Mouse (Mus musculus): Measurements from ENCODE around the gene Rad21l.
A peak's percentile ranks its signal among the peaks of the same experiment; 100 is the strongest.

Rad21l gene

GRCm38 (mm10) chr2:151668433-151668832 is at the start of gene Rad21l:
Rad21l (minus strand) TSS chr2:151668533.
- DNase-seq (ENCODE audit: low spot score in 2 of 2) = no peak

DNA sequence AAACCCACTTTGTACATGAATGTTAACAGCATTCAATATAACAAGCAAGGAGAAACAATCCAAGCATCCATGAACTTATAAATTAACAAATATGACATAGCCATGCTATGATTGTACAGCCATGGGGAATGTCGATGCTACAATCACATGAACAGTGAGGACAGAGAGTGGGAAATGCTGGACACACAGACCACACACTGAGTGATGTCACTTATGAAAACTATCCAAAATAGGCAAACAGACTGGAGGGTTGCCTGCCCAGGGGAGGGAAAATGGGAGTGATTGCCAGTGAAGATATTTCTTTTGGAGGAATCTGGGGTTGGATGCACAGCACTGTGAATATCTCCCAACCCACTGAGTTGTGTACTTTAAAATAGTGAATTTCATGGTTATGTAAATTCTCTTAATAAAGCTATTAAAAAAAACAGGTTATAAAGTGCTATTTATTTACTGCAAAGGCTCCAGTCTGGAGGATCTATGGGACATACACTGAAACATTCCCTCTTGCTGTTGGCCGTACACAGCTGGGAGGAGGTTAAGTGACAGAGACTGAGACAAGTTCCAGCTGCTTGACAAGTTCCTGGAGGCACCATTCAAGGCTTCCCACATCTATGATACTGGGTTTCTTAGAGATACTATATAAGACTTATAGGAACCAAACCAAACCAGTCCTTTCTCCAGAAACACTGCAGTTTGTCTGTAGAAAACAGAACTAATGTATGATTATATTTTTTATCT is 48.2 kb upstream of the Rad21l start:
- no peak for DNase-seq (ENCODE audit: low spot score in 2 of 2)

DNA sequence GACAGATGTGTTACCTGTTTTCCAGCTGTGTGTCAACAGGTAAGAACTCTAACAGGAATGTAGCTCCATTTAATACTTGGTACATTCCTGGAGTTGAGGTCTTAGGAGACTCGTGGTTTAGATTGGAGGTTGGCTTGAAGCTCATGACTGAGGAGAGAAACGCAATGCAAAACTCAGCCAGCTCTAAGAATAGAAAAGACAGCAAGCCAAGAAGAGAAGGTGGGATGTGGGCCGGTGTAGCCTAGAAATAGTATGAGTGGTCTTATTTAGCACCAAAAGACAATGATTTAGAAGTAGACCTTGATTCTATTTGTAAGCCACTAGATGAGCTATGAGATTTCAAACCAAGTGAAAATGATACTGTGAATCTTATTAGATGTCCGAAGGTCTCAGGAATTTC is 47.2 kb upstream of the Rad21l start:
- DNase-seq (ENCODE audit: low spot score in 2 of 2) = no peak

GRCm38 (mm10) chr2:151712647-151713046 is 44.3 kb upstream of the Rad21l start:
- no peak for DNase-seq (ENCODE audit: low spot score in 2 of 2)

DNA sequence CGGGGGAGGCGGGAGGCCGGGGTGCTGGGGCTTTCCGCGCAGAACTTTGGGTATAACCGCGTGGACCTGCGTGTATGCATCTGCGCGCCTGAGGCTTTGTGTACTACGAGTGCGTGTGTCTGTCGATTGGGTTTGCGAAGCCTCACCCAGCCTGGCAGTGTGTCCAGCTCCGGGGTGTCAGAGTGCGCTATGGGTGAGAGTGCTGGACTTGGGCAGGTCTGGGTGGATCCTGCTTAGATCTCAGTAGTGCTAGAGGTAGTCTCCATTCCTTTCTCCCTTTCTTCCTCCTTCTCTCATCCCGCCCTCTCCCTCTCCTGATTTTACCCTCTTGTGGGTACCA is 34.5 kb upstream of the Rad21l start:
- no peak for DNase-seq (ENCODE audit: low spot score in 2 of 2)

- peak in 1 of 2 experiments; percentile 40 for DNase-seq (ENCODE audit: low spot score in 2 of 2)
Measured at GRCm38 (mm10) chr2:151702146-151702850, 34.0 kb upstream of the Rad21l start.

DNA sequence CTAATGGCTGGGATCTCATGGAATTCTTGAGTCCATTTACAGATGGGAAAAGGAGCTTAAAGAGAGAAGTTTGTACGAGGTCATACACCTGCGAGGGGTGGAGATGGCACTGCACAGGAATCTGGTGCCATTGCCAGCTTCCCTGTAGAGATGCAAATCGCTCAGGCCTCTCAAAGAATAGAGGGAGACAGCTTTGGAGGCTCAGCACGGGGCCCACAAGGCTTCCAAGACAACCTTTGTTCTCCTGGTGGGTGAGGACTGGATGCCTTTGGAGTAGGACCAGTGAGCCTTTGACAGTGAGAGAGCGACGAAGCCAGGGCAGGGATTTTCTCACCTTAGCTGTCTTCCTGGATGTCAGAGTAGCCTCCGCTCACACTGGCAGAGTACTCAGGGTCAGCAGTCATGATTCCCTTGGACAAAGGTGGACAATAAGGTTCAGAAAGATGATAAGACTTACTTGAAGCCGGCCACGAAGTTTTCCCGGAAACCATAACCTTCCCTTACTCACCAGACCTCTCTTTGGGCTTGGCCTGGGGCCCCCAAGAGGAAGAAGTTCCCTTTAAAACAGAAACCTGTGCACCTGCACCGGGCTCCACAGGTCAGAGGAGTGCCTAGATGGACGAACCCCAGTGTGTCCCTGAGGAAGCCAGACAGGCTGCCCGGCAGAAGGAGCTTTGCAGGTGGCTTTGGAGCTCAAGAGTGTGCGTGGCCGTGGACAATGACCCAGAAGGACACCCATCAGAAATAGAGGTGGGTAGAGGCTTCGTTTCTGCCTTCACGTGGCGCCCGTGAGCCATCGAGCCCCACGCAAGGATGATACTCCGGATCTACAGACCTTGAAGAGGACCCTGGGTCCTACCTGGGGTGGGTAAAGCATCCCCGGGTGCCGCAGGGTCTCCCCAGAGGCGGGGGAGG is 33.2 kb upstream of the Rad21l start, which contains the start of gene Tmem74b:
Gene Tmem74b, plus strand, starts transcription at position 778 of the 915 bp plus-strand sequence.
- no peak for DNase-seq (ENCODE audit: low spot score in 2 of 2)

- DNase-seq (ENCODE audit: low spot score in 2 of 2) = no peak
Measured at GRCm38 (mm10) chr2:151682976-151683375, 14.6 kb upstream of the Rad21l start.

DNA sequence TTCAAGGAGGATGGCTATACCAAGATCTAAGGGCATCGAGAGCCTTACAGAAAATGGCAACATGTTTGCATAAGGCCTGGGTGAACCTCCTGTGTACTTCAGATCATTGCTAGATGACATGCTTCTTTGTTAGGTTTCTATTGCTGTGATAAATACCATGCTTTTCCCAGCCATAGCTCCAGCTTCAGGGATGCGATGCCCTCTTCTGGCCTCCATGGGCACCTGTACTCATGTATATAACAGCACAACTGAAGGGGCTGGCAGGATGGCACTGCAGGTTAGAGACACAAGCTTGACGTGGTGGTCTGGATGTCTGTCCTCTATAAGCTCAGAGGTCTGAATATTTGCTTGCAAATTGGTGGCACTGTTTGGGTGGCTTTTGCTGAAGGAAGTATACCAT is 14.0 kb upstream of the Rad21l start:
- peak in 1 of 2 experiments; percentile 18 for DNase-seq (ENCODE audit: low spot score in 2 of 2)

DNA sequence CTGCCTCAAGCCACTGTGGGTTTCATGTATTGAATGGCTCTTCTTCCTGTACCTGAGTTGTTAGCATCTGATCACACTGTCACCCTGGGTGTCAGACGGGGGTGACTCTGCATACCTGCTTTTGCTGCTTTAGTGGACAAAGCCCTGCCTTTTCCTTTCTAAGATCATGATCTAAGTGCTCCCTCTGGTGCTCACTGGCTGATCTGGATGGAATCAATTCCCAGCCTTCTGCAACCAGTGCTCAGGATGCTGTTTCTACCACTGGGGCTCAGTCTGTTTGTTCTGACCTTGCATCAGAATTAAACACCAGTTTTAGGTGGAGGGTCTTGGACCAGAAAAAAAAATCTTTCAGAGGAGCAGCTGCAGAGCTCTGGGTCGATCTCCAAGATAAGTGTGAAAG is 7.9 kb upstream of the Rad21l start:
- no peak for DNase-seq (ENCODE audit: low spot score in 2 of 2)

GRCm38 (mm10) chr2:151670968-151671329 is 2.6 kb upstream of the Rad21l start:
- DNase-seq (ENCODE audit: low spot score in 2 of 2) = no peak

DNA sequence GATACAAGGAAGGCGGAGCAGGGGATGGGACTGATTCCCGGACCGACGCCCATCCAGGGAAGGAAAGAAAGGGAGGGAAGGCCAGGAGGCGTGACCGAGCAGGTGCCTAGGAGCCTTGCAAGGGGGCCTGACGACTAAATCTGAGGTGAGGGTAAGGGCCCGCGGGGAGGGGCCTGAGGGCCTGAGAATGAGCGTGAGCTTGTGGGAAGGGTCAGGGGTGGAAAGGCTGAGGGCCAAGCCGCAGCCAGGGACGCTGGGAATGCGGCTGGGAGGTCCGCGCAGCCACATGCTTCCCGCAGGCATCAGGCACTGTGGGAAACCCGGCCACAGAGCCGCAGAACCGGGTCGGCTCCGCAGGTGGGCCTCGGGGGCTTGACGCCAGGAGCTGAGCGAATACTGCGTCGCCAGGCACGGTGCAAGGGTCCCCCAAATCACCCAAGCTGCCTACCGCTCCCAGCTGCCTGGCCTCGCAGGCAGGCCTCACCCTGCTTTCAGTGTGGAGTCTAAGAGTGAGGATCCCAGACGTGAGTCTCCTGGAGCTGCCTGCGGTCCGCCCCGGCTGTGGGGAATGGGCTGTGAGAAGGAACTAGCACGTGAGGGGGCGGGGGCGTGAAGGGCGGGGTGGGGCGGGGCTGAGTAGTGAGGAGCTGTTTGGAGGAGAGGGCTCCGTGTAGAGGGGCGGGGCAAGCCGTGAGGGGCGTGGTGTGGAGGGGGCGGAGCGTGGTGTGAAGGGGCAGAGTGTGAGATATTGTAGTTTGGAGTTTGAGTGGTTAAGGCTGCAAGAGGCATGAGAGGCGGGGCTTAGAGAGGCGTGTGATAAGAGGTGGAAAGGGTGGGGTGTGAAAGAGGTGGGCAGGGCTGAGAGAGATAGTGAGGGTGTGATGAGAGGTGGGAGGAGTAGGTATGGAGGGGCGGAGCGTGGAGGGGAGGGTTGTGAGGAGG is 2.0 kb upstream of the Rad21l start:
- no peak for DNase-seq (ENCODE audit: low spot score in 2 of 2)

DNA sequence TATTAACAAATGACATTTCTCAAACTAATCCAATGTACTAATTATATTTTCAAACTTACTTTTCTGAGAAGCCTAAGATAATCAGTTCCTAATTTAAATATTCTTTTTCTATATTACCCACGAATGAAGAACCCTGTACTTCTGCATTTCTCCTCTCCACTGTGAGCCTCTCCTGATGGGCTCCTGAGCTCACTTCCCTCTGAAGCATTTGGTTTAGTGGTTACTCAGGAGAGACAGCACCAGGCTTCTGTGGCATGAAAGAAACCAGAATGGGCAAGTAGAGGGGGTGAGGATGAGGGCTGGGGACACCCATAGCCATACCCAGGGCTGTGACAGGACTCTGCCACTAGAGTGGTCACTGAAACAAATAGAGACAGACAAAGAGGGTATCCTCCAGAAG is 16.3 kb downstream of the Rad21l start:
- DNase-seq (ENCODE audit: low spot score in 2 of 2) = no peak

- DNase-seq (ENCODE audit: low spot score in 2 of 2) = no peak
Measured at GRCm38 (mm10) chr2:151636015-151636402, 32.3 kb downstream of the Rad21l start.

DNA sequence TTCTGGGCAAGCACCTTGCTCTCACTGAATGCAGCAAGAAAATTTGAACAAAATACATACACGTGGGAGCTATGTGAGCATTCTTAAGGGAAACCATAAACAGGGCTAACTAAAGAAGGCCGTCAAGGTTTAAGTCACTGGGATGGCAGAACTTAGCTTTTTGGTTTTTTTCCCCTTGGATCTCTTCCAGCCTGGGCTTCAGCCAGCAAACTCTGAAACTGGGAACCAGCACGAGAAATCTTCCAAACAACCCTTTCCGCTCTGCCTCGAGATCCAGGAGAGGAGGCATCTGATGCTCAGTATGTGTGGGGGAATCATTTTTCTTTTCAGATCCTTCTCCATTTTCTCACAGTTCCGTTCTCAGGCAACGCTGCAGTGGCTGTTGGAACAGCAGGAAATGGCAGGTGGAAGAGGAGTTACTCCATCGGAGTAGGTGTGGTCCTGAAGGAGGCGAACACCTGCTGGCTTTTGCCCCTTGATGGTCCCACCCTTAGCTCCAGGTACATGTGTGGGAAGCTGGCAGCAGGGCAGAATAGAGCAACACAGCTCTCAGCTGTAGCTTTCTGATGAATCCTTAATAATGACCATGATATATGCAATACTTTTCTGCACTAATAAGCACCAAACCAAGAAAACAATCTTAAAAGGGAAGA is 32.8 kb downstream of the Rad21l start:
- DNase-seq (ENCODE audit: low spot score in 2 of 2) = no peak

DNA sequence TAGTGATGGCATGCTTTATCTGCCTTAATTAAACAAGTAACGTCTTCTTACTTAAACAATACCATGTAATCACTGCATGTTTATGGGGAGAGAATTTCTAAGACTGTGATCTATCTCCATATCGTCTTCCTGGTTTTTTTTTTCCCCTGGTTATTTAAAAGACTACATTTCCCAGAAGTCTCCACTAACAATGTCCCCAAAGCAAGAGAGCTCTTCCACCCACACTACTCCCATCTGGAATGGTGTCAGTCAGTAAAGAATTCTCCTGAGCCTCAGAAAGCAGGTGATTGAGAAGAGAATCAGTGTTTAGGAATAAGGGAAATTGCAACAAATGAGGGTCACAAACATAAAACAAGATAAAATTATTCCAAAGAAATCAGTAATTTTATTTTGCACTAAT is 33.4 kb downstream of the Rad21l start:
- no peak for DNase-seq (ENCODE audit: low spot score in 2 of 2)

DNA sequence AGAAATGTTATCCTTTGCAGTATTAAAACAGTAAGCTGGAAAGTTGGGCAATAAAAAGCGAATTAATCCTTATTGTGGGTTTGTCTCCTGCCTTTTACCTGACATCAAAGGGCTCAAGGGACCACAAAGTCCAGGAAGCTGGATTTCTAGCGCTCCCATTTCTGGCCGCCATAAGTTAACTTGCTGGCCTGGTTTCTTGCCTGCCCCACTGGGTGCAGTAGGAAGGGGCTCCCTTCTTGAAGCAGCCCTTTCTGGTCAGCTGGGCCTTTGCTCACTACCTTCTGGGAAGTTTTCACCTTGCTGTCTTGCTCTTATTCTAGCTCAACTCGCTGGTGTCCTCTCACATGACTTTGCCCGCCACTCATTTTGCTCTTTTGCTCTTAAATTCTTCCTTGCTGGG is 35.4 kb downstream of the Rad21l start:
- no peak for DNase-seq (ENCODE audit: low spot score in 2 of 2)

DNA sequence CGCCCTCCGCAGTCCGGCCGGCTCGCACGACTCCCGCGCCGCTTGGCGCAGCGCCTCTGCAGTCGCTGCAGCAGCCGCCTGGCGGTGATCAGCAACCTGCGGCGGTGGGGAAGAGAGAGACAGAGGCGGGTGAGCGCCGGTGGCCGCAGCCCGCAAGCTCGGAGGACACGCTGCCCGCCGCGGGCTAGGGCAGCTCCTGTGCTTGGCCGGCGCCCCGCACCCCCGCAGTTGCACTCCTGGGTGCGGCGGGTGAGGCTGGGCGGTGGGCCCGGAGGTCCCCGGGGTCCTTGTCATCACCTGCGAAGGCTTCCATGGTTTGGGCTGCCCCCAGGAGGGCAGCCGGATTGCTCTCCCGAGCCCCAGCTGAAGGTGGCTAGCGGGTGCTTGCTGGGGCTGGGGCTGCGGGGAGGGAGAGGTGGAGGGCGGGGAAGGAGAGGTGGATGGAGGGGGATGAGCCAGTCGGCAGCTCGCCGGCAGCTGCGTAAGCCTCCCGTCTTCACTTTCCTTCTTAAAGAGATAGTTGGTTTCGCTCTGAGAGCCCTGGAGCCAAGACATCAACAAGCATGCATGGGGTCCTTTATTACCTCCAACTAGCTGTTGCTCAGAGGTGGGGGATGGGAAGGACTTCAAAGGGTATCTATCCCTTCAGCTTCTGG is 36.0 kb downstream of the Rad21l start, which contains the start of gene Snph:
Gene Snph, minus strand, starts transcription at position 435 of the 656 bp plus-strand sequence.
- peak; percentile 69 to 72 for DNase-seq (ENCODE audit: low spot score in 2 of 2)

DNA sequence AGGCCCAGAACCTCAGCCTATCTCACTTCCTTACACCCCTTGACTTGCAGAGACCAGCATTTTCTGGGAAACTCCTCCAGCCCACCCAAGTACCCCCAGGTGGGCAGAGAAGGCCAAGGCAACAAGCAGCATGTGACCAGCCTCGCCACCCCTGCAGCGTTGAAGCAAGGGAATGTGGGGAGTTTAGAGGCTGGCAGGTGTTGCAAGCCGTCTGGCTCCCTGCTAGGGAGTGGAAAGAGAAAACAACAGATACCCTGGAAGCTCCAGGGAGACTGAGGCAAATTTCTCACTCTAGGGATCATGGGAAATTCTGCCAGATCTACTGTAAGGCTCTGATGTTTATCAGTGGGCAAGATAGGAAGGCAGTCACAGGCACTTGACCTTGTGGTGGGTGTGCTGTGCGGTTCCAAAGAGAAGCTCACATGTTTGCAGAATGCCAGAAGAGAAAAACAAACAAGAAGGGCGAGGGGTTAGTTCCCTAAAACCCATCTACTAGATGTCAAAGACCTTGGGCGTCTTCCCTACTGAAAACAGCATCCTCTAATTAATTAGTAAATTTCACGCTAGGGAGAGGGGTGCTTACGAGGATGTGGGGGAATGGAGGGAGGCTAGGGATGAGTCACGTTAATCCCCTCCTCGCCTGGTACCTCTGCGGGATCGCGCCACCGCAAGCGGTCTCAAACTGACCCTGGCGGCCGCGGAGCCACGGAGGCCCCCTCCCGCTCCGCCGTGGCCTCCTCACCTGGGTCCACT is 36.8 kb downstream of the Rad21l start:
- DNase-seq (ENCODE audit: low spot score in 2 of 2) = no peak
